Mouse (Mus musculus) stomach, postnatal 0 days (tissue): Measurements from ENCODE around the gene Polrmt.

ENCODE experiments used
- CTCF ChIP-seq: IDR thresholded peaks from 2 replicates; pipeline ENCODE4 v1.5.1; 2016; ENCODE audit warnings: antibody characterized with exemption, low read depth, mild to moderate bottlenecking, moderate library complexity
- EP300 ChIP-seq: optimal IDR thresholded peaks from 2 replicates; pipeline ENCODE3; 2016; ENCODE audit warnings: antibody characterized with exemption

DNA sequence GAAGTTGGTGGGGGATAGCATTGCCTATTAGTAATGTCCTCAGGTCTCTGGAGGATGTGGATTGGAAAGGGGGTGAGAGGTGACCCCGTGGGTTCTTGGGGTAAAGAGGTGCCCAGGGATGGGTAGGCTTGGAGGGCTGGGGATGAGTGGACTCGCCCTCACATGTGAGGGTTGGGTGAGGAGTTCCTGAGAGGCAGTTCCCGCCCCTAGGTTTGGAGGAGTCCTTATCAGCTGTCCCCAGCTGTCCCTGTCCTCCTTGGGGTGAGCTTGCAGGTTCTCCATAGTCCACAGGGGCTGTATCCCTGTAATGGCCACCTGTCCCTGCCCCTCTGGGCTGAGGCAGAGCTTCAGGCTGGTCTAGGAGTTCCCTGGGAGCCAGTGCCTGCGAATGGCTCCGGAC lies 40.4 kb downstream of the Polrmt start:
- TF ChIP-seq CTCF: no peak
- TF ChIP-seq EP300: no peak
